Mouse (Mus musculus) forelimb bud, embryonic 11.5 days (tissue): ENCODE data around the gene Cpox.

Experiments used
- DNase-seq: peaks from one replicate; pipeline ENCODE4 v3.0.0-alpha.2; 2012; ENCODE audit warnings: low read depth, low spot score

The Cpox gene

GRCm38 (mm10) chr16:58669264-58669663 lies 828 bp upstream of the Cpox start:
- no peak for DNase-seq

DNA sequence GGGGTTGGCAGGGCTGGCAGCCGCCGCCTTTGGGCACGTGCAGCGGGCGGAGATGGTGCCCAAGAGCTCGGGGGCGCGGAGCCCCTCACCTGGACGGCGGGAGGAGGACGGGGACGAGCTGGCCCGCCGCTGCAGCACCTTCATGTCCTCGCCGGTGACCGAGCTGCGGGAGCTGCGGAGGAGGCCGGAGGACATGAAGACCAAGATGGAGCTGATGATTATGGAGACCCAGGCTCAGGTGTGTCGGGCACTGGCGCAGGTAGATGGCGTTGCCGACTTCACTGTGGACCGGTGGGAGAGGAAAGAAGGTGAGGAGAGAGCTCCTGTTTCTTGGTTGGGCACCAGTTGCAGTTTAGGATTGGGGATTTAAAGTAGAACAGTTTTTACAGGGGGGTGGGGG lies 551 bp downstream of the Cpox start:
- no peak for DNase-seq

DNA sequence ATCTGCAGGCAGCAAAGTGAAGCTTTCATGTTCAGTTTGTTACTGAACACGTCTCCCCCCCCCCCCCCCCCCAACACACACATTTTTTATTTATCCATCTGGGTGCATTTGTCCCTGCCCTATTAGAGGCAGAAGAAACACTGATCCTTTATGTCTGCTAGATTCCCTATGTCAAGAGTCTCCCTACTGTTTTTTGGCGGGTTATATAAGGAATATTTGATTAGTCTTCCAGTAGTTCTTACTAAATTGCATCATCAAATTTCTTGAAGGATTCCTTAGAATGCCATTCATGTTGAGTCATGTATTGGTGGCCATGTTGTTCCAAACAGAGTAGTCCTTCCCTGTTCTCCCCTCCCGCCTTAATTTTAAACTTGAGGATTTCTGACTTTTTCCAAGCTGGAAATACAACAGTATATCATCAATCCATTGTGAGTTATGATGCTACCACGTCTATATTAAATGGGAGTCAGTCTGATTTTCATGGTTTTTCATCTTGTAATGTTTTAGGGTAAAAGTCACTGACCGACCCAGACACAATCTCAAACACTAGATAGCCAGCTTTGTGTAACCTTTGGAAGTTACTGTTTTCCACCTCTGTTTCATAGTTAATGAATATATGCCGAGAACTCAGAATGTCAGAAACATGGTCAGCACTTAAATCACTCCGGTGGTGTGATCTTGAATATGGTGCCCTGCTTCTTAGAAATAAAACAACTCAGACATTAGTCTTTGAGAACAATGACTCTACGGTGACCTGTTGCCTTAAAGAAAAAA lies 1.3 kb downstream of the Cpox start:
- DNase-seq: no peak

GRCm38 (mm10) chr16:58672396-58672795 lies 2.3 kb downstream of the Cpox start:
- DNase-seq: no peak

DNA sequence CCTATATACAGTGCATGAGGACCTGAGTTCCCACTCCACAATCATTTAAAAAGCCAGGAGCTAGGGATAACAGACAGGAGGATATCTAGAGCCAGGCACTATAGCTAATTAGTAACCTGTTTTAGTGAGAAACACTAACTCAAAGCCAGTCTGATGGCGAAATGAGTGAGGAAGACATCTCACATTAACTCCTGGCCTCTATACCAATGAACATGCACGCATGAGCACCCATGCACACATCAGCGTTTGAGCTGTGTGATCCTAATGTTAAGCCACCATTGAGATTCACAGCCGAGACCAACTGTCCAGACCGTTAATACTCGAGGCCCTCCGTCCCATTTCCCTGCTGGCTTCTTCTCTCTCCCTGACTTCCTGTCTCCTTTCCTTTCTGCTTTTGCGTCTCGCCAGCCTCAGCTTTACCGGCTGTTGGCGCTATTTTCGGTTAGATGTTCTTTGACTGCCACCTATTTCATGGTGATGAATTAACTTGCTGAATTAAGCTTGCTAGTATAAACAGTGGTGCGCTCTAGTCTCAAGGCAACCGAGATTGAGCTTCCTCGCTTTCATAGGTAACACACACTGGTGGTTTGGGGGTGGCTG lies 3.8 kb downstream of the Cpox start:
- no peak for DNase-seq

GRCm38 (mm10) chr16:58675256-58675655 lies 5.2 kb downstream of the Cpox start:
- DNase-seq: no peak

GRCm38 (mm10) chr16:58676156-58676555 lies 6.1 kb downstream of the Cpox start:
- DNase-seq: no peak

- no peak for DNase-seq
These were observed 6.5 kb downstream of the Cpox start for GRCm38 (mm10) chr16:58676633-58677032.

- no peak for DNase-seq
These were observed 7.4 kb downstream of the Cpox start for GRCm38 (mm10) chr16:58677491-58677890.

GRCm38 (mm10) chr16:58678660-58679059 lies 8.6 kb downstream of the Cpox start:
- no peak for DNase-seq

GRCm38 (mm10) chr16:58682046-58682445 lies 12.0 kb downstream of the Cpox start:
- DNase-seq: no peak

- DNase-seq: no peak
These were observed 12.8 kb downstream of the Cpox start for GRCm38 (mm10) chr16:58682870-58683269.

- DNase-seq: no peak
These were observed 13.8 kb downstream of the Cpox start for GRCm38 (mm10) chr16:58683911-58684310.

GRCm38 (mm10) chr16:58684537-58684936 lies 14.4 kb downstream of the Cpox start:
- DNase-seq: no peak

DNA sequence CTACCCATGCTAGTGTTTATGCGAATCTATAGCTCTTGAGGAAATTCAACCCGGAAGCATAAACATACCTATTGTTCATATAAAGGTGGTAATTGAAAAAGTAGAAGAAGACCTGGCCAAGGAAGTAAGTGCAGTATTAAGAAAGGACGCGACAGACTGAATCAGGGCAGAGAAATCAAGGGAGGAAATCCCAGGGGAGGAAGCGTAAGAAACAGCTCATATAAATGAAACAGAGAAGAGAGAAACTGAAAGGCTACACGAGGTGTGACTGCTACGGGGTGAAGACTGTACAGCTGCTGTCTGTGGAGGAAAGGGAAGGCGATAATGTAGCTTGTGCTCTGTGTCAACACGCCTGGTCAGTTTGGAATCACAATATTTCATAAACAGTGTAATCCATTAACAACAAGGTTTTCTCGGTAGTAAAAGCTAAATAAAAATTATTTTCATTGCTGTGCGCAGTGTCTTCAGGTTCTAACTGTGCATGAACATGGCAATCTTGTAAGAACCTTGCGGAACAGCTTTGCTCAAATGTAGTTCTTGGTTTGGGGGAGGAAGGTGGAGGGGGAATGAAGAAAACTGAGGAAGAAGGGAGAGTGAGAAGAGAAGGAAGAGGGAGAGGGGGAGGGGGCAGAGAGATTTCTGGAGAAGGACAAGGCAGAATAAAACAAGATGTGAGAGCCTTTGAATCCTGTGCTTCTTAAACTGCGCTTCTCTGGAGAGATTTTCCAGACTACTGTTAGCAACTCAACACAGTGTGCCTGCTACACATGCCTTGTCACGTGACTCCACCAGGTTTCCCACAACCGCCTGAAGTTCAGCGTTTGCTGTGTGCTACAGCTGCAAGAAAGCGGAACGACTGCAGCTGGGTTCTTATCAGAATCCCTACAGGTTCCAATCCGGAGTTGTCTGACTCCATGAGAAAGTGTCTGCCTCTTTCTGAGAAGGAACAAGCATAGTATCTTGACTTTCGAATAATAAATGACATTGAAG lies 15.8 kb downstream of the Cpox start:
- no peak for DNase-seq

DNA sequence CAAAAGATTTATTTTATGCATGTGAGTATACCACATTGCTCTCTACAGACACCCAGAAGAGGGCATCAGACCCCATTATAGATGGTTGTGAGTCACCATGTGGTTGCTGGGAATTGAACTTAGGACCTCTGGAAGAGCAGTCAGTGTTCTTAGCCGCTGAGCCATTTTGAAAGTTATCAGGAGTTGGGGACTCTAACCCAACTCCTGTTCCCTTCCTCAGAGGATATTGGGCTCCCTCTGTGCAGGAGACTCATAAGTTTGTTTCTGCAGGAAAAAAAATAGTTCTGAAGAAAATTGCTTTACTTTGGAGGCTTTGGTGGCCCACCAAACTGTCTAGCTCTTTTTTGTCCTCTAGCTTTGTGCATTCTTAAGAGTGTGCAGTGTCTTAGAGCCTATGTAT lies 18.4 kb downstream of the Cpox start:
- no peak for DNase-seq

DNA sequence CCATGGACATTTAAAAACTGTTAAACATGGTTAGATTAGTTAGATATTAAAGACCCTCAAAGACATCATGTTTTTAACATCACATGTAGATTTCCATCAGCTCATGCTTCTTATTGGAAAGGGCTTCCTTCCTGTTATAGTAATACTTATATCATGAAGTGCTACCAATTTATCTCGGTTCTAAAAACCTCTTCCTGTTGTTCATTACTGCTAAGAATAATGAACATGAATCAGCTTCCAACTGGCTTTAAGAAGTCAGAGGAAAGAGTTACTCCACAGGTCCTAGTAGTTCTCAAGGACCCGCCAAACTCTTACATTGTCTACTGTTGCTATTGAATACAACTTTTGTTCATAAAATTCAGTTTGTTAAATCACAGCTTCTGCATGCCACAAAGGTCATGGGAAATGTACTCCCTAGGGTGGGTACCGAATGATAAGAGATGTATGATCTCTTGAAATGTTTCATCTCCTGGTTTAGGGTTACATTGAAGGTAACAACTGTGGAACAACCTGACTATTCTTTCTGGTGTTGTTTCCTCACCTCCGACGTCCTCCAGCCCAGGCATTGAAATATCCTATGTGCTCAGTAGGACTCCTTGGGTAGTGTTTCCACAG lies 19.6 kb downstream of the Cpox start:
- DNase-seq: no peak

DNA sequence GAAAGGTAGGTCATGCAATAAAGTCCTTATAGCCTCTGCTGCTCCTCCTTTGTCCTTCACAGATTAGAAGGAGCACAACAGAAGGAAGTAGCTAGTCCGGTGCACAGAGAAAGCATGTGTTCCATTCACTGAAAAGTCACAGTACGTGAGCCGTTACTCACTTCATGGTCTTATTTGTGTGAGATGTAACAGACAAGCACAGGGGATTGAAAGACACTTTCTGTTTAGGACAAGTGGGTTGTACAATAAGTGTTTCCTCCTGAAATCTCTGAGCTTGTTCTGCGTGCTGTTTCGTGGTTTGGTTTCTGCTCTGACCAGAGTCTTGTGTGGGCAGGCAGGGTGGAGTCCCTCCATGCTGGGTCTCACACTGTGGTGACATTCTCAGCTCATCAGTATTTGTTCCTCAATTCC lies 20.2 kb downstream of the Cpox start:
- no peak for DNase-seq

DNA sequence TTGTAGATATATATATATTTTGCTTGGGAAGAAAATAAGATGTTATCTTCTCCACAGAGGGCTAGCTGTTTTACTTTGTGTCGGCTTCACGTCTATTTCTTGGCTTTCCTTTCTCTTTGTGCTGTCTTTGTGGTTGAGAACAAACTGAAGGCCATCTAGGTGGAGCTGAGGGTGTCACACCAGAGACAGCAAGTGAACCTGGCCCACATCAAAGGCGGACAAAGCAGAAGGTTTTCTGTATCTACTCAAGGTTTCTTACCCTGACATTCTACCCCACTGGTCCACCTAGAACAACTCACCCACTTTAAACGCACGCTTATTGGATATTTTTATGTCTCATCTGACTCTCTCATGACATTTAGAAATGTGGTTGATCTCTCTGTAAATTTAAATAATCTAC lies 24.0 kb downstream of the Cpox start:
- DNase-seq: no peak

GRCm38 (mm10) chr16:58696796-58697195 lies 26.7 kb downstream of the Cpox start:
- no peak for DNase-seq

GRCm38 (mm10) chr16:58697261-58697660 lies 27.2 kb downstream of the Cpox start:
- DNase-seq: no peak

DNA sequence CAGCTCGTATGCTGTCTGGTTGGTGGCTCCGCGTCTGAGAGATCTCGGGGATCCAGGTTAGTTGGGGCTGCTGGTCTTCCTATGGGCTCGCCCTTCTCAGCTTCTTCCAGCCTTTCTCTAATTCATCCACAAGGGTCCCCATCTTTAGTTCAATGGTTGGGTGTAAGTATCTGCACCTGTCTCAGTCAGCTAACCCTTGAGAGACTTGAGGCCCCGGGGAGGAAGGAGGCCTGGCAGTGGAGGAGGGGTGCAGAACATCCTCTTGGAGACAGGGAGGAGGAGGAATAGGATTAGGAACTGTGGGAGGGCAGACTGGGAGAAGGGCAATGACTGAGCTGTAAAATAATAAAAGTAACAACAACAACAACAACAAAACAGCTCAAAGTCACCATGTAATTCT lies 30.1 kb downstream of the Cpox start:
- DNase-seq: no peak
